Mouse (Mus musculus) adrenal gland, adult (tissue): Measurements from ENCODE around the gene Wdr93.

Experiments used
- DNase-seq, 2 experiments: peaks; one replicate each; pipeline ENCODE4 v3.0.0; 2022 to 2023; ENCODE audit warnings: low spot score in 1 of 2; ENCODE audit not compliant: inconsistent age in 2 of 2

Gene Wdr93

GRCm38 (mm10) chr7:79799506-79799905 is 56.5 kb downstream of the Wdr93 start:
- DNase-seq, result no peak

- DNase-seq, result no peak
Observed at GRCm38 (mm10) chr7:79800336-79800735, 57.4 kb downstream of the Wdr93 start.

- no peak for DNase-seq
Observed at GRCm38 (mm10) chr7:79801391-79801790, 58.4 kb downstream of the Wdr93 start.

GRCm38 (mm10) chr7:79802037-79802436 is 59.1 kb downstream of the Wdr93 start:
- no peak for DNase-seq

GRCm38 (mm10) chr7:79803887-79804286 is 60.9 kb downstream of the Wdr93 start:
- peak; percentile 78 to 87 for DNase-seq

GRCm38 (mm10) chr7:79808561-79808960 is 65.6 kb downstream of the Wdr93 start:
- peak; percentile 45 to 78 for DNase-seq

GRCm38 (mm10) chr7:79810611-79811506 is 67.9 kb downstream of the Wdr93 start, which contains the start of gene Mesp2:
Gene Mesp2 (plus strand): TSS chr7:79810727.
- peak; percentile 78 to 88 for DNase-seq

- no peak for DNase-seq
Observed at GRCm38 (mm10) chr7:79813409-79813808, 70.4 kb downstream of the Wdr93 start.

- DNase-seq, result no peak
Observed at GRCm38 (mm10) chr7:79818321-79818720, 75.4 kb downstream of the Wdr93 start.

GRCm38 (mm10) chr7:79819515-79819914 is 76.6 kb downstream of the Wdr93 start:
- DNase-seq, result no peak

- DNase-seq, result no peak
Observed at GRCm38 (mm10) chr7:79819996-79820395, 77.0 kb downstream of the Wdr93 start.

GRCm38 (mm10) chr7:79822092-79822695 is 79.2 kb downstream of the Wdr93 start:
- no peak for DNase-seq

- DNase-seq, result no peak
Observed at GRCm38 (mm10) chr7:79828341-79828740, 85.4 kb downstream of the Wdr93 start.

- DNase-seq, result no peak
Observed at GRCm38 (mm10) chr7:79831145-79831544, 88.2 kb downstream of the Wdr93 start.

- DNase-seq, result no peak
Observed at GRCm38 (mm10) chr7:79831585-79831984, 88.6 kb downstream of the Wdr93 start.

GRCm38 (mm10) chr7:79832980-79833379 is 90.0 kb downstream of the Wdr93 start:
- DNase-seq, result no peak

GRCm38 (mm10) chr7:79835196-79835595 is 92.2 kb downstream of the Wdr93 start:
- DNase-seq, result no peak
